Mouse (Mus musculus): ENCODE data around the gene Pglyrp3.
"Not testable (repeated sequence)": the region's sequence is repeated elsewhere in the genome, so short reads cannot be mapped to it uniquely, and the experiment has no call there.

The Pglyrp3 gene

GRCm38 (mm10) chr3:92014283-92014682 is at the start of gene Pglyrp3:
Gene Pglyrp3, plus strand, starts transcription at chr3:92014583.
- no peak for DNase-seq (ENCODE audit: low spot score)

DNA sequence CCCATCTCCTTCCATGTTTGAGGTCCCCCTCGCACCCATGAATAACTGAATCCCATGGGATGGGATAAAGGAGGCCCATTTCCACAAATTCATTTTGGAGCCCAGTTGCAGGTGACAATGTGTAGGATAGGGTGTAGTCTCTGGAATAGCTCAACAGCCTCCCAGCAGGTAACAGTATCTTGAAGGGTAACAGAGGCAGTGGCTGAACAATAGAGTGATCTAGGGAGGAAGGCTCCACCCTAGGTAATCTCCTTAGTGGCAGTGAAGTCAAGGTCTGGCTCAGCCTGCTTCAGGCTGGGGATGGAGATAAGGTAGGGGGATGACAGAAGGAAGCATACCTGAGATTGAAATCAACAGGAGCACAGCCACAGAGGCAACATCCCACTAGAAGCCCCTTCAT is 3.4 kb upstream of the Pglyrp3 start:
- no peak for DNase-seq (ENCODE audit: low spot score)

GRCm38 (mm10) chr3:92024541-92024940 is 10.2 kb downstream of the Pglyrp3 start:
- not testable (repeated sequence) for DNase-seq (ENCODE audit: low spot score)

DNA sequence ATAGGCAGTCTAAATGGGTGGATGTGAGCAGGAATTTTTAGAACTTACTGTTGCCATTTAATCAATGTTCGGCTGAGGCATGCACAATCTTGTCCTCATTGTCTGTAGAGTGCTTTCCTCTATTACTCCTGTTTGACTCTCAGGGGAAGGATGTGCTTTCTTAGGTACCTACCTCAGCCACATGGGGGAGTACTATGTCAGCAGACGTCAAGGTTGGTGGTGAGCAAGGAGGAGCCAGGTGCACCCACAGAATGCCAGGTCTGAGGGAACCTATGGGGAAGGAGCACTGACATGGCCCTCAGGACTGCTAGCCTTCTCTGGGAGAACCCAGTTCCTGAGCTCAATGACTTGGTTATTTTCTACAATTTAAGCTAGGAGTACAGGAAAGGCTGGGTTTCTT is 18.8 kb downstream of the Pglyrp3 start:
- no peak for DNase-seq (ENCODE audit: low spot score)

DNA sequence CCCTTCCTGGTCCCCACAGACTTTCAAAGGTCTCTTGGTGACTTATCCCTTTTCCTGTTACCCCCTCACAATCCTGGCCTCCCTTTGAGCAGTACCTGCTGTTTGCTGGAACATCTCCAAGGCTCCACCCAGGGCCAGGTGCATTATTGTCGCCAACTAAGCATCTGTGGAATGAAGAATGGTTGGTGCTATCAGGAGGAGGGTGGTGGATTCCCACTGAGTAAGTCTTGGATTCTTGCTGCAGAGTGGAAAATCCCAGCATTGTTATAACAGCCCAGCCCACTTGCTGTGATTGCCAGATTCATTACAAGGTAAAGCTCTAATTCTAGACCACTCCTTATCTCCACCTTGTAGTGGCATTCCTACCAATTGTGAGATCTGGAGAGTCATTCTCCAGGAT is 19.5 kb downstream of the Pglyrp3 start:
- no peak for DNase-seq (ENCODE audit: low spot score)

GRCm38 (mm10) chr3:92050382-92051054 is 36.1 kb downstream of the Pglyrp3 start:
- peak; percentile 69 for DNase-seq (ENCODE audit: low spot score)

DNA sequence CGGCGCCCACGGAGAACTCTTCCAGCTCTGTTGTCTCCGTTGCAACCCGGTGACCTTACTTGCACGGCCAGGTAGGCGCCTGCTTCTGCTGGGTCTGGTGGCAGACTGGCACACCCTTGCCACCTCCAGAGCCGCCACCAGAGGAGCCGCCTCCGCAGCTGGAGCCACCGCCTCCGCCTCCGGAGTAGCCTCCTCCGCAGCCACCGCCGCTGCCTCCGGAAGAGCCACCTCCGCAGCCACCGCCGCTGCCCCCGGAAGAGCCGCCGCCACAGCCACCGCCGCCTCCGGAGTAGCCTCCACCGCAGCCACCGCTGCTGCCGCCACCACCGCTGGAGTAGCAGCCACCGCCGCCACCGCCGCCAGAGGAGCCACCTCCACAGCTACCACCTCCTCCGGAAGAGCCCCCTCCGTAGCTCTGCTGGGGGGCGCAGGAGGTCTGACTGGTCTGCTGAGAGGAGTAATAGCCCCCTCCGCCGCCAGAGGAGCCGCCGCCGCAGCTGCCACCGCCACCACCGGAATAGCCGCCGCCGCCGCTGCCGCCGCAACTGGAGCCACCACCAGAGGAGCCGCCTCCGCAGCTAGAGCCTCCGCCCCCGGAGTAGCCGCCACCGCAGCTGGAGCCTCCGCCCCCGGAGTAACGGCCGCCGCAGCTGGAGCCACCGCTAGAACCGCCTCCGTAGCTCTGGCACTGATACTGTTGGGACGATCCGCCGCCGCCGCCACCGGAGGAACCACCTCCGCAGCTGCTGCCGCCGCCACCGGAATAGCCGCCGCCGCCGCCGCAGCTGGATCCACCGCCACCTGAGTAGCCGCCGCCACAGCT is 66.3 kb downstream of the Pglyrp3 start:
- peak; percentile 75 for DNase-seq (ENCODE audit: low spot score)

Data from embryo, embryonic 10.5 days (tissue).